In genomic region chr8:95341721-95342120, GRCm38 (mm10) we compare ENCODE assay signal across 18 mouse cellular contexts. TPM values are rescaled to one million over a fixed set of nuclear protein-coding genes. Genes with fewer than 3 reads are reported as not detected.
DNase-seq lines count a peak whose midpoint lies in the region; ATAC-seq and TF ChIP-seq lines count a peak whose summit lies in the region.
"Had no signal": no experiment of that assay in that cellular context is flagged by ENCODE, and none has a peak within 500 bp of the region (broad histone marks: within the 10 kb centered on the region; RNA-seq: fewer than 3 reads in every experiment).

No protein-coding gene starts in this region.

- no peak overlapping the region for H3ac ChIP-seq in myocyte (ENCODE audit: control insufficient read depth, insufficient read length)

- no peak overlapping the region for H3K27ac ChIP-seq in neural tube, embryonic 13.5 days (replicated peaks)
- H3K27ac ChIP-seq in heart, embryonic 14.5 days (replicated peaks in 1 of 2; ENCODE audit: control insufficient read depth in 1 of 2, insufficient read depth in 1 of 2, low read depth in 2 of 2, low read length in 2 of 2): peak overlapping the region; percentile 19 to 37; a peak in 1 of 4 replicates
- H3K27ac ChIP-seq: embryonic facial prominence, embryonic 13.5 days; forebrain, embryonic 12.5 days; hindbrain, embryonic 12.5 days had no signal

- no peak for TF ChIP-seq POLR2A in myocyte (IDR thresholded peaks at IDR 0.05; ENCODE audit: insufficient read length, low read depth)

- no peak for ATAC-seq in neural tube, embryonic 13.5 days (ENCODE audit: low read depth)
- ATAC-seq in heart, embryonic 14.5 days (ENCODE audit: insufficient number of reproducible peaks, insufficient read depth, low FRiP score, low read depth): no peak

- 75% methylated on average over 5 of the region's 5 CpGs for WGBS in neural tube, embryonic 13.5 days
- WGBS in heart, embryonic 14.5 days: 43% methylated on average over 5 of the region's 5 CpGs

- H3K9ac ChIP-seq in neural tube, embryonic 13.5 days: 0 out of 2 replicates have a peak overlapping the region, but pooled peaks have one; percentile 26
- H3K9ac ChIP-seq in heart, embryonic 14.5 days (ENCODE audit: low read length): 0 out of 2 replicates have a peak overlapping the region, but pooled peaks have one; percentile 34
- H3K9ac ChIP-seq: embryonic facial prominence, embryonic 13.5 days; forebrain, embryonic 12.5 days; hindbrain, embryonic 12.5 days had no signal

- no peak overlapping the region for H3K4me2 ChIP-seq in neural tube, embryonic 13.5 days
- H3K4me2 ChIP-seq in heart, embryonic 14.5 days (ENCODE audit: low read length): no peak overlapping the region
- no peak overlapping the region for H3K4me2 ChIP-seq in myocyte (ENCODE audit: low read depth)
- H3K4me2 ChIP-seq: embryonic facial prominence, embryonic 13.5 days; forebrain, embryonic 12.5 days; hindbrain, embryonic 12.5 days; liver, embryonic 11.5 days had no signal

- no peaks in the 10 kb centered on the region for H3K9me3 ChIP-seq in neural tube, embryonic 13.5 days
- H3K9me3 ChIP-seq in heart, embryonic 14.5 days (ENCODE audit: control insufficient read depth, low read length): no peaks in the 10 kb centered on the region
- H3K9me3 ChIP-seq: embryonic facial prominence, embryonic 13.5 days; forebrain, embryonic 12.5 days; hindbrain, embryonic 12.5 days had no signal

- H3K4me3 ChIP-seq in neural tube, embryonic 13.5 days: no peak overlapping the region
- no peak overlapping the region for H3K4me3 ChIP-seq in heart, embryonic 14.5 days (ENCODE audit: control insufficient read depth in 1 of 2, insufficient read depth in 1 of 2, low read depth in 1 of 2, low read length in 2 of 2)
- no peak overlapping the region for H3K4me3 ChIP-seq in myocyte
- H3K4me3 ChIP-seq: embryonic facial prominence, embryonic 13.5 days; forebrain, embryonic 12.5 days; hindbrain, embryonic 12.5 days had no signal

- no peaks in the 10 kb centered on the region for H3K79me2 ChIP-seq in myocyte (ENCODE audit: control insufficient read depth, insufficient read depth)

- peaks cover under 1% of the 10 kb centered on the region; the same call in 1 of the 2 replicates for H3K4me1 ChIP-seq in neural tube, embryonic 13.5 days (replicated peaks)
- peaks cover 2 to 9% of the 10 kb centered on the region in 2 experiments; a peak in 3 of 4 replicates for H3K4me1 ChIP-seq in heart, embryonic 14.5 days (ENCODE audit: control insufficient read depth in 2 of 2, insufficient read depth in 2 of 2, low read length in 2 of 2)
- H3K4me1 ChIP-seq: embryonic facial prominence, embryonic 13.5 days; forebrain, embryonic 12.5 days; hindbrain, embryonic 12.5 days had no signal

- H3K27me3 ChIP-seq in neural tube, embryonic 13.5 days: no peaks in the 10 kb centered on the region
- no peaks in the 10 kb centered on the region for H3K27me3 ChIP-seq in heart, embryonic 14.5 days (ENCODE audit: control insufficient read depth, insufficient read depth, low read length)
- H3K27me3 ChIP-seq in myocyte (ENCODE audit: control insufficient read depth, insufficient read depth, insufficient read length): no peaks in the 10 kb centered on the region
- H3K27me3 ChIP-seq: embryonic facial prominence, embryonic 13.5 days; forebrain, embryonic 12.5 days; hindbrain, embryonic 12.5 days had no signal

- H3K36me3 ChIP-seq in neural tube, embryonic 13.5 days: peaks cover 64% of the 10 kb centered on the region
- peaks cover 96% of the 10 kb centered on the region for H3K36me3 ChIP-seq in heart, embryonic 14.5 days (ENCODE audit: control insufficient read depth, insufficient read depth, low read length)
- H3K36me3 ChIP-seq in myocyte (ENCODE audit: control insufficient read depth, insufficient read depth): peaks cover 22% of the 10 kb centered on the region

- peak; percentile 81 for DNase-seq in adrenal gland, adult 2 months
- no peak for DNase-seq in adrenal gland, adult 18-20 months (ENCODE audit: low spot score in 2 of 2)
- no peak for DNase-seq in neural tube, embryonic 10.5 days (ENCODE audit: extremely low spot score, low spot score)
- DNase-seq in layer of hippocampus, adult 11-12 months (ENCODE audit: low spot score): no peak
- no peak for DNase-seq in embryo, embryonic 9.5 days (ENCODE audit: extremely low spot score)
- DNase-seq: cerebellum, postnatal 25 days; kidney, adult 18-20 months; right cerebral cortex, postnatal 25 days had no signal

TF ChIP-seq in myocyte, 11 proteins besides CTCF, POLR2A, EP300 and RAD21:
- TF ChIP-seq CEBPB (IDR thresholded peaks at IDR 0.05; ENCODE audit: insufficient read depth, poor library complexity, severe bottlenecking) (no peak), POLR2AphosphoS2 (IDR thresholded peaks at IDR 0.05; ENCODE audit: insufficient read length, low read depth) (no peak), E2F4 (IDR thresholded peaks at IDR 0.05; ENCODE audit: insufficient read depth) (no peak), TCF12 (IDR thresholded peaks at IDR 0.05; ENCODE audit: insufficient read depth, poor library complexity, severe bottlenecking) (no peak), MAX (IDR thresholded peaks at IDR 0.05; ENCODE audit: low read depth) (no peak), MYOG (IDR thresholded peaks at IDR 0.05; ENCODE audit: control insufficient read depth in 1 of 3, insufficient read depth in 1 of 3, insufficient read length in 2 of 3, low read depth in 2 of 3) (peak in 2 of 3 experiments; percentile 16 to 42), SRF (IDR thresholded peaks at IDR 0.05; ENCODE audit: control insufficient read depth, insufficient read length, low read depth) (no peak), REST (IDR thresholded peaks at IDR 0.05; ENCODE audit: insufficient read depth, insufficient read length) (no peak), MYOD1 (IDR thresholded peaks at IDR 0.05; ENCODE audit: control insufficient read depth in 1 of 3, insufficient read length in 2 of 3, low read depth in 2 of 3) (peak in 1 of 3 experiments; percentile 60), TCF3 (IDR thresholded peaks at IDR 0.05; ENCODE audit: insufficient read length, low read depth) (no peak), USF1 (IDR thresholded peaks at IDR 0.05; ENCODE audit: low read depth) (no peak)
TF ChIP-seq in myocyte: peak in this region for 2.

RNA-seq across cellular contexts. Expression of gene Usb1, which starts 9.6 kb away (rescaled TPM):
- total RNA-seq in adrenal gland, adult 2 months (2021): 10 to 100 TPM; 13.1 to 16.7 TPM
- polyA plus RNA-seq in adrenal gland, adult 2 months (2012; rRNA removed): 19.6 and 23.8 TPM in 2 replicates
- total RNA-seq in adrenal gland, adult 18-20 months (2021): 10 to 100 TPM; 11.6 to 11.9 TPM
- 34.3 and 35.5 TPM in 2 replicates for polyA plus RNA-seq in neural tube, embryonic 13.5 days (2015; fragmentation: Nextera tagmentation; extraction: Ambion mirVana)
- 24.9 and 26.1 TPM in 2 replicates for polyA plus RNA-seq in heart, embryonic 14.5 days (2014; fragmentation: Nextera tagmentation; extraction: Ambion mirVana)
- polyA plus RNA-seq in myocyte (2012; fragmentation: generic; extraction: Trizol): 42.8 TPM

RNA-seq across cellular contexts. Expression of gene Zfp319, which starts 10.0 kb away (rescaled TPM):
- 10 to 100 TPM in 1 of 2 experiments, 1 to 10 TPM in 1; 9.6 to 10.5 TPM for total RNA-seq in adrenal gland, adult 2 months (2021)
- polyA plus RNA-seq in adrenal gland, adult 2 months (2012; rRNA removed): 12.3 and 13.0 TPM in 2 replicates
- total RNA-seq in adrenal gland, adult 18-20 months (2021): 10 to 100 TPM in 1 of 2 experiments, 1 to 10 TPM in 1; 9.4 to 11.0 TPM
- 15.4 and 16.0 TPM in 2 replicates for polyA plus RNA-seq in neural tube, embryonic 13.5 days (2015; fragmentation: Nextera tagmentation; extraction: Ambion mirVana)
- polyA plus RNA-seq in heart, embryonic 14.5 days (2014; fragmentation: Nextera tagmentation; extraction: Ambion mirVana): 5.2 and 5.3 TPM in 2 replicates
- polyA plus RNA-seq in myocyte (2012; fragmentation: generic; extraction: Trizol): 7.4 TPM

RNA-seq across cellular contexts. Expression of gene Mmp15, which starts 10.3 kb away (rescaled TPM):
- total RNA-seq in adrenal gland, adult 2 months (2021): 1 to 10 TPM; 5.5 to 7.7 TPM
- polyA plus RNA-seq in adrenal gland, adult 2 months (2012; rRNA removed): 14.1 and 16.4 TPM in 2 replicates
- total RNA-seq in adrenal gland, adult 18-20 months (2021): 1 to 10 TPM; 5.6 to 8.9 TPM
- 26.9 and 29.1 TPM in 2 replicates for polyA plus RNA-seq in neural tube, embryonic 13.5 days (2015; fragmentation: Nextera tagmentation; extraction: Ambion mirVana)
- polyA plus RNA-seq in heart, embryonic 14.5 days (2014; fragmentation: Nextera tagmentation; extraction: Ambion mirVana): 49.7 and 58.5 TPM in 2 replicates
- polyA plus RNA-seq in myocyte (2012; fragmentation: generic; extraction: Trizol): 45.1 TPM
- total RNA-seq: megakaryocyte, adult 5-6 weeks had no signal

RNA-seq across cellular contexts. Expression of gene Tepp, which starts 31.4 kb away (rescaled TPM):
- under 1 TPM; 0.59 to 0.95 TPM for total RNA-seq in adrenal gland, adult 2 months (2021)
- polyA plus RNA-seq in adrenal gland, adult 2 months (2012; rRNA removed): 0.28 and 0.45 TPM in 2 replicates
- total RNA-seq in adrenal gland, adult 18-20 months (2021): 1 to 10 TPM in 1 of 2 experiments, under 1 TPM in 1; 0.64 to 1.3 TPM
- 0.70 TPM in 1 of 2 replicates, not detected in the other for polyA plus RNA-seq in neural tube, embryonic 13.5 days (2015; fragmentation: Nextera tagmentation; extraction: Ambion mirVana)
- 0.40 TPM in 1 of 2 replicates, not detected in the other for polyA plus RNA-seq in heart, embryonic 14.5 days (2014; fragmentation: Nextera tagmentation; extraction: Ambion mirVana)
- polyA plus RNA-seq in myocyte (2012; fragmentation: generic; extraction: Trizol): not detected
- total RNA-seq: gastrocnemius, adult 18-20 months; megakaryocyte, adult 5-6 weeks; neutrophil, adult 5-6 weeks had no signal
- polyA plus RNA-seq: forebrain, embryonic 12.5 days; hindbrain, embryonic 12.5 days; liver, embryonic 11.5 days had no signal

RNA-seq across cellular contexts. Expression of gene Cngb1, which starts 35.3 kb away (rescaled TPM):
- 1 to 10 TPM in 1 of 2 experiments, under 1 TPM in 1; 0.55 to 1.1 TPM for total RNA-seq in adrenal gland, adult 2 months (2021)
- polyA plus RNA-seq in adrenal gland, adult 2 months (2012; rRNA removed): 0.57 and 0.71 TPM in 2 replicates
- under 1 TPM; 0.20 to 0.22 TPM for total RNA-seq in adrenal gland, adult 18-20 months (2021)
- 0.39 and 0.82 TPM in 2 replicates for polyA plus RNA-seq in neural tube, embryonic 13.5 days (2015; fragmentation: Nextera tagmentation; extraction: Ambion mirVana)
- polyA plus RNA-seq in heart, embryonic 14.5 days (2014; fragmentation: Nextera tagmentation; extraction: Ambion mirVana): 0.71 and 1.00 TPM in 2 replicates
- 0.07 TPM for polyA plus RNA-seq in myocyte (2012; fragmentation: generic; extraction: Trizol)
